In genomic region chr13:31779281-31779981, GRCm38 (mm10) we compare ENCODE assay signal across 21 mouse cellular contexts. TPM values are rescaled to one million over a fixed set of nuclear protein-coding genes. Genes with fewer than 3 reads are reported as not detected.
A peak's percentile ranks its signal among the peaks of the same experiment; 100 is the strongest.
DNase-seq lines count a peak whose midpoint lies in the region; ATAC-seq and TF ChIP-seq lines count a peak whose summit lies in the region.
"Had no signal": no experiment of that assay in that cellular context is flagged by ENCODE, and none has a peak within 500 bp of the region (broad histone marks: within the 10 kb centered on the region; RNA-seq: fewer than 3 reads in every experiment).

No protein-coding gene starts in this region.

- H3K27me3 ChIP-seq in lung, embryonic 16.5 days (ENCODE audit: control insufficient read depth, insufficient read depth, low read depth, low read length), result no peaks in the 10 kb centered on the region
- H3K27me3 ChIP-seq: embryonic facial prominence, embryonic 13.5 days had no signal

- no peaks in the 10 kb centered on the region for H3K36me3 ChIP-seq in lung, embryonic 16.5 days (ENCODE audit: control insufficient read depth, insufficient read depth, low read length)
- H3K36me3 ChIP-seq: embryonic facial prominence, embryonic 13.5 days had no signal

- WGBS in lung, embryonic 16.5 days, result 35% methylated on average over 17 of the region's 17 CpGs

- no peak overlapping the region for H3K27ac ChIP-seq in gastrocnemius, adult 2 months
- no peak overlapping the region for H3K27ac ChIP-seq in lung, embryonic 16.5 days (ENCODE audit: low read length)
- H3K27ac ChIP-seq: embryonic facial prominence, embryonic 13.5 days; left cerebral cortex, adult 2 months; liver, embryonic 14.5 days had no signal

- H3K4me2 ChIP-seq in lung, embryonic 16.5 days (ENCODE audit: low read depth, low read length), result no peak overlapping the region; the same call in 1 of the 2 replicates
- H3K4me2 ChIP-seq: embryonic facial prominence, embryonic 13.5 days; heart, embryonic 11.5 days had no signal

- intact Hi-C loops in gastrocnemius, adult 2 months (cut with DNase I), result no loop called here

- DNase-seq in gastrocnemius, adult 2 months, result peak; percentile 22
- no peak for DNase-seq in gastrocnemius, postnatal 25 days
- DNase-seq in lung, postnatal 10 days, result no peak
- no peak for DNase-seq in right cerebral cortex, postnatal 14 days
- DNase-seq in cerebellum, adult 8-10 months, result no peak
- DNase-seq: B cell, adult 2 months; cerebellum, postnatal 10 days; heart, postnatal 4 days; spleen, adult 18-20 months; thymus, adult 18-20 months had no signal

- no peak overlapping the region for H3K9ac ChIP-seq in lung, embryonic 16.5 days (ENCODE audit: low read length)
- H3K9ac ChIP-seq: embryonic facial prominence, embryonic 13.5 days; liver, embryonic 14.5 days had no signal

- no peak overlapping the region for H3K4me3 ChIP-seq in gastrocnemius, adult 2 months
- no peak overlapping the region for H3K4me3 ChIP-seq in lung, embryonic 16.5 days (ENCODE audit: low read length)
- H3K4me3 ChIP-seq: embryonic facial prominence, embryonic 13.5 days; left cerebral cortex, adult 2 months had no signal

- ATAC-seq in lung, embryonic 16.5 days (ENCODE audit: low read depth), result peak; percentile 28; the same call in 1 of the 2 replicates
- peak; percentile 20 for ATAC-seq in granulocyte monocyte progenitor cell, adult 5-6 weeks (replicated peaks; ENCODE audit: poor library complexity, severe bottlenecking)
- 0 out of 2 replicates have a peak, but pooled peaks have one; percentile 20 for ATAC-seq in megakaryocyte progenitor cell, adult 5-6 weeks (replicated peaks; ENCODE audit: poor library complexity)
- ATAC-seq: forebrain, embryonic 14.5 days; inflammation-experienced regulatory T-cells, adult 6 months; midbrain, embryonic 16.5 days had no signal

- H3K9me3 ChIP-seq in lung, embryonic 16.5 days (ENCODE audit: control insufficient read depth, low read length), result no peaks in the 10 kb centered on the region
- H3K9me3 ChIP-seq: embryonic facial prominence, embryonic 13.5 days had no signal

- no peaks in the 10 kb centered on the region for H3K4me1 ChIP-seq in lung, embryonic 16.5 days (replicated peaks; ENCODE audit: control insufficient read depth, insufficient read depth, low read length)

- no peak for TF ChIP-seq CTCF in gastrocnemius, adult 2 months (IDR thresholded peaks at IDR 0.05)

RNA-seq across cellular contexts. Expression of gene Foxc1, which starts 27.0 kb away (rescaled TPM):
- total RNA-seq in gastrocnemius, adult 2 months (2021), result under 1 TPM; 0.73 to 0.74 TPM
- 1 to 10 TPM in 1 of 2 experiments, under 1 TPM in 1; 0.84 to 1.3 TPM for total RNA-seq in gastrocnemius, postnatal 25 days (2021)
- 0.24 and 0.30 TPM in 2 replicates for polyA plus RNA-seq in lung, embryonic 16.5 days (2015; fragmentation: Nextera tagmentation; extraction: Ambion mirVana)
- total RNA-seq in granulocyte monocyte progenitor cell, adult 5-6 weeks (2014; fragmentation: Nextera tagmentation), result not detected in 2 replicates
- not detected in 2 replicates for total RNA-seq in granulocyte monocyte progenitor cell, adult 5-6 weeks (2017)
- 0.02 TPM in 1 of 2 replicates, not detected in the other for total RNA-seq in megakaryocyte progenitor cell, adult 5-6 weeks (2015)
- not detected in 2 replicates for total RNA-seq in megakaryocyte progenitor cell, adult 5-6 weeks (2017)
- total RNA-seq: MEL had no signal
- polyA plus RNA-seq: inflammation-experienced regulatory T-cells, adult 6 months had no signal
